Mouse (Mus musculus): ENCODE results near the gene Sirt7.

- TF ChIP-seq CTCF (conservative IDR thresholded peaks at IDR 0.05; ENCODE audit: insufficient read depth, insufficient read length, low read depth, low read length): no peak
- TF ChIP-seq POLR2A (IDR thresholded peaks at IDR 0.05; ENCODE audit: low read depth, low read length): no peak
Observed at GRCm38 (mm10) chr11:120575940-120576339, 49.1 kb downstream of the Sirt7 start.

Data from kidney, adult 2 months (tissue).